8 mouse cellular contexts compared by ENCODE assay signal in genomic region chr1:58422879-58423278, GRCm38 (mm10). TPM values are rescaled to one million over a fixed set of nuclear protein-coding genes. Genes with fewer than 3 reads are reported as not detected.
DNase-seq lines count a peak whose midpoint lies in the region; ATAC-seq and TF ChIP-seq lines count a peak whose summit lies in the region.

No protein-coding gene starts in this region.

- no peaks in the 10 kb centered on the region for H3K27me3 ChIP-seq in neural tube, embryonic 11.5 days (ENCODE audit: control insufficient read depth, insufficient read depth, low read length)
- no peaks in the 10 kb centered on the region for H3K27me3 ChIP-seq in small intestine, adult 2 months (ENCODE audit: control insufficient read depth, insufficient read depth, low read length)

- H3K4me1 ChIP-seq in neural tube, embryonic 11.5 days (ENCODE audit: control insufficient read depth, insufficient read depth, low read length), result peaks cover 3% of the 10 kb centered on the region; the same call in 1 of the 2 replicates
- peaks cover 3% of the 10 kb centered on the region; the same call in 1 of the 2 replicates for H3K4me1 ChIP-seq in small intestine, adult 2 months (ENCODE audit: control insufficient read depth, insufficient read depth, insufficient read length, low read length)

- TF ChIP-seq CTCF in small intestine, adult 2 months (IDR thresholded peaks at IDR 0.05; ENCODE audit: extremely low read depth, insufficient read length, insufficient replicate concordance, low read depth, low read length), result no peak

- TF ChIP-seq POLR2A in small intestine, adult 2 months (IDR thresholded peaks at IDR 0.05; ENCODE audit: low read depth, low read length), result no peak

- peak; percentile 35 for DNase-seq in neural tube, embryonic 11.5 days (ENCODE audit: low spot score)
- DNase-seq in neural tube, embryonic 10.5 days (ENCODE audit: extremely low spot score, low spot score), result no peak
- DNase-seq in cerebellum, postnatal 10 days, result peak; percentile 21 to 65
- DNase-seq in heart, adult 8-10 months (ENCODE audit: low spot score), result peak; percentile 71
- peak; percentile 72 for DNase-seq in kidney, adult 9 months
- DNase-seq in lung, postnatal 14 days, result peak; percentile 53
- no peak for DNase-seq in right cerebral cortex, adult 2 months (ENCODE audit: low spot score in 2 of 2)

- WGBS in neural tube, embryonic 11.5 days, result 13% methylated on average over 13 of the region's 13 CpGs
- WGBS in small intestine, adult 2 months, result 1% methylated on average over 13 of the region's 13 CpGs

- H3K4me3 ChIP-seq in neural tube, embryonic 11.5 days (ENCODE audit: low read depth, low read length), result peak overlapping the region; percentile 100
- peak overlapping the region; percentile 96 for H3K4me3 ChIP-seq in small intestine, adult 2 months (ENCODE audit: low read depth, low read length)

- H3K9ac ChIP-seq in neural tube, embryonic 11.5 days (ENCODE audit: low read length), result peak overlapping the region; percentile 100

- ATAC-seq in neural tube, embryonic 11.5 days (ENCODE audit: insufficient read depth, low FRiP score, low TSS enrichment), result no peak

- peaks cover 6% of the 10 kb centered on the region for H3K36me3 ChIP-seq in neural tube, embryonic 11.5 days (ENCODE audit: control insufficient read depth, insufficient read depth, low read length)
- peaks cover 34% of the 10 kb centered on the region for H3K36me3 ChIP-seq in small intestine, adult 2 months (ENCODE audit: control insufficient read depth, insufficient read depth, low read length)

- H3K4me2 ChIP-seq in neural tube, embryonic 11.5 days (ENCODE audit: low read depth), result peak overlapping the region; percentile 64

- peak overlapping the region; percentile 98; the same call in 1 of the 2 replicates for H3K27ac ChIP-seq in neural tube, embryonic 11.5 days (ENCODE audit: low read depth, low read length)
- H3K27ac ChIP-seq in small intestine, adult 2 months (ENCODE audit: insufficient read depth, low read depth, low read length), result peak overlapping the region; percentile 100

- no peaks in the 10 kb centered on the region for H3K9me3 ChIP-seq in neural tube, embryonic 11.5 days (ENCODE audit: control insufficient read depth, low read length)

RNA-seq across cellular contexts. Expression of gene Clk1, which starts 1.0 kb away (rescaled TPM):
- 146 and 155 TPM in 2 replicates for polyA plus RNA-seq in neural tube, embryonic 11.5 days (2014; fragmentation: Nextera tagmentation; extraction: Ambion mirVana)
- 10 to 100 TPM; 35.5 to 62.3 (median 46.7) TPM for total RNA-seq in heart, adult 8-10 months (2022)
- polyA plus RNA-seq in small intestine, adult 2 months (2012; rRNA removed), result 4.4 and 11.1 TPM in 2 replicates

RNA-seq across cellular contexts. Expression of gene Nif3l1, which starts 22.1 kb away (rescaled TPM):
- polyA plus RNA-seq in neural tube, embryonic 11.5 days (2014; fragmentation: Nextera tagmentation; extraction: Ambion mirVana), result 67.8 and 68.5 TPM in 2 replicates
- 10 to 100 TPM in 3 of 4 experiments, 1 to 10 TPM in 1; 10.0 to 15.4 (median 14.4) TPM for total RNA-seq in heart, adult 8-10 months (2022)
- polyA plus RNA-seq in small intestine, adult 2 months (2012; rRNA removed), result 4.5 and 6.7 TPM in 2 replicates

RNA-seq across cellular contexts. Expression of gene Ppil3, which starts 22.4 kb away (rescaled TPM):
- polyA plus RNA-seq in neural tube, embryonic 11.5 days (2014; fragmentation: Nextera tagmentation; extraction: Ambion mirVana), result 60.0 and 67.6 TPM in 2 replicates
- total RNA-seq in heart, adult 8-10 months (2022), result 10 to 100 TPM; 15.9 to 21.5 (median 18.7) TPM
- polyA plus RNA-seq in small intestine, adult 2 months (2012; rRNA removed), result 4.0 and 6.2 TPM in 2 replicates

RNA-seq across cellular contexts. Expression of gene Bzw1, which starts 30.2 kb away (rescaled TPM):
- 535 and 540 TPM in 2 replicates for polyA plus RNA-seq in neural tube, embryonic 11.5 days (2014; fragmentation: Nextera tagmentation; extraction: Ambion mirVana)
- 10 to 100 TPM; 60.2 to 64.3 (median 62.1) TPM for total RNA-seq in heart, adult 8-10 months (2022)
- 5.6 and 9.6 TPM in 2 replicates for polyA plus RNA-seq in small intestine, adult 2 months (2012; rRNA removed)

Comparison
In these comparisons a context has a peak if more than half of its experiments do, and no peak if none do; other contexts are left out.
1. DNase-seq: peak in neural tube, embryonic 11.5 days (single experiment), cerebellum, postnatal 10 days (2 of 2), heart, adult 8-10 months (single experiment), kidney, adult 9 months (single experiment) and lung, postnatal 14 days (single experiment); none in neural tube, embryonic 10.5 days (single experiment) and right cerebral cortex, adult 2 months (0 of 2).
2. RNA of gene Clk1, which starts 1.0 kb away (polyA plus RNA-seq): 146 to 155 TPM in neural tube, embryonic 11.5 days; 4.4 to 11.1 TPM in small intestine, adult 2 months; every median in the first group is over 10 times any median in the second.